Mouse (Mus musculus) R1 (cell line): ENCODE results near the gene Olfr1315-ps1.

Source experiments
- DNase-seq: peaks from one replicate; pipeline ENCODE4 v3.0.0-alpha.2; 2018; ENCODE audit warnings: low read depth, low spot score

Olfr1315-ps1 gene

DNA sequence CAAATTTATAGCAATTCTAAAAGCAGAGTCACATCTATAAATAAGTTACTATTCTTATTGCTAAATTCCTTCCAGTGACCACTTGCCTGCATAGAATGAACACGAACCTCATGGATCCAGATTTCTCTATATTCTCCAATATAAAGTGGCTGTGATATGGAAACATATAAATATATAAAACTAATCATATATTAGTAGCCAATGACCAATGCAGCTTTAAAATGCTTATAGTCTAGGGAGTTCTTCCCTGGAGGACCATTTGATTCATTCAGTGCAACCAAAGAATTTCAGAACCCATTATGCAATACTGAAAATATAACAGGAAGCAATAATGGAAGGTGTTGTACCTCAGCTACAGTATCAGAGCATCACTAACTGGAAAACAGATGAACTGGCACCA, at the start of gene Olfr1315-ps1:
Gene Olfr1315-ps1 (minus strand): TSS at position 101 of the 400 bp plus-strand sequence.
- DNase-seq = no peak

DNA sequence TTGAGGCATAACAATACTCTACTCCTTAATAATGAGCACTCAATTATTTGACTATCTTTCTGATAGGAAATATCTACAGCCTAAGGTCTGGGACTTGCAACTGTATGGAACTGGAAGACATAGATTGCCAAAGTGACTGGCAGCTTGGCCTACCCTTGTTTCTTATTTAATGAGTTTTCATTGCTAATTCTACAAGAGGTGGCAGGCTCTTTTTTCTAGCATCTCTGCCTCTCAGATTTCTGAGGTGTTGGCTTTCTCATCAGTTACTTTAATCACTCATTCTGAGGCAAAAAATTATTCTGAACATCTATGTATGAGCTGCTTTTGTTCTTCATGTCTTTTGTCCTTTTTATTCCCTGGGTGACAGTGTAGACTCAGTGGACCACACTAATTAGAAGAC, 38.7 kb upstream of the Olfr1315-ps1 start, which contains the start of gene Olfr1318:
Gene Olfr1318 (plus strand): TSS at position 301 of the 400 bp plus-strand sequence.
- DNase-seq = no peak

DNA sequence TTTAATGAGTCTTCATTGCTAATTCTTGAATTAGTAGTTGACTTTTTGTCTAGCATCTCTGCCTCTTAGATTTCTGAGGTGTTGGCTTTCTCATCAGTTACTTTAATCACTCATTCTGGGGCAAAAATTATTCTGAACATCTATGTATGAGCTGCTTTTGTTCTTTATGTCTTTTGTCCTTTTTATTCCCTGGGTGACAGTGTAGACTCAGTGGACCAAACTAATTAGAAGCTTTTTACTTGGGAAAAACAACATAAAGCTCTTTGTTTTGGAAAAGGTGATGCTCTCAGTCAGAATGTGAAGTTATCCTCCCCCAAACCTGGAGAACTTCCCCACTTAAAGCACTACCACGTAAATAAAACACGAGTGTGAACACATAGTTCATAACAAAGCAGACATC, 24.8 kb upstream of the Olfr1315-ps1 start, which contains the start of gene Olfr1317:
Gene Olfr1317 (plus strand): TSS at position 301 of the 400 bp plus-strand sequence.
- DNase-seq = no peak

GRCm38 (mm10) chr2:112134877-112135276, 19.6 kb upstream of the Olfr1315-ps1 start, which contains the start of gene Olfr1316:
Olfr1316 (minus strand) TSS chr2:112134977.
- no peak for DNase-seq

DNA sequence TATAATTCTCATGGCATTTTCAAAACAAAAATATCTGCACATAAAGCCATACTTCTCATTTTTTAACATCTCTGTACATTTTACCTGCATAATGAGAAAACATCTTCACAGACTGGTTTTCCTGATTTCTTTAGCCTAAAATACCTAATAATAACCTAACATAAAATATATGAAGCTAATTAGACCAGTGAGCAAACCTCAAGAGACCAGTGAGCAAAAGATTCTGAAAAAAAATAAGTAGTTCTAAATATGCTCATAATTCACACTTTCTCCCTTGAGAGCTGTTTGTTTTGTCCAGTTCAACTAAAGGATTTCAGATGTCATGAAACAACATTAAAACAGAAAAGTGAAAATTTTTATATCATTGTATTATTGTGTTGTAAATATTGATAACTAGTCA, 18.6 kb downstream of the Olfr1315-ps1 start, which contains the start of gene Olfr1314:
Gene Olfr1314 (minus strand): TSS at position 101 of the 400 bp plus-strand sequence.
- no peak for DNase-seq

DNA sequence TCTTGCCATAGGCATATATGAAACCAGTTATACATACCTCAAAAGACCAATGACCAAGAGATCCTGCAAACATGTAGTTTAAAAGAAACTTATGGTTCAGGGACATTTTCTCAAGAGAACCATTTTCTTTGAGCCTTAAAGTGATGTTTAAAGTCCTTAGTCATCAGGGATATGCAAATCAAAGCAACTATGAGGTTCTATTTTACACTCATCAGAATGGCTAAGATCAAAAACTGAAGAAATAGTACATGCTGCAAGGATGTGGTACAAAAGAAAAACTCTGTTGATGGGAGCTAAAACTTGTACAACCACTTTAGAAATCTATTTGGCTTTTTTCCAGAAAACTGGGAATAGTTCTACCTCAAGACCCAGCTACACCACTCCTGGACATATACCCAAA, 37.5 kb downstream of the Olfr1315-ps1 start, which contains the start of gene Olfr1313:
Gene Olfr1313 (minus strand): TSS at position 101 of the 400 bp plus-strand sequence.
- no peak for DNase-seq
